Mouse (Mus musculus): ENCODE data around the gene Srcin1. TPM values are rescaled to one million over a fixed set of nuclear protein-coding genes. Genes with fewer than 3 reads are reported as not detected.

Srcin1 gene
- polyA plus RNA-seq, 1 experiment from 2014 or later = 0.33 TPM

DNA sequence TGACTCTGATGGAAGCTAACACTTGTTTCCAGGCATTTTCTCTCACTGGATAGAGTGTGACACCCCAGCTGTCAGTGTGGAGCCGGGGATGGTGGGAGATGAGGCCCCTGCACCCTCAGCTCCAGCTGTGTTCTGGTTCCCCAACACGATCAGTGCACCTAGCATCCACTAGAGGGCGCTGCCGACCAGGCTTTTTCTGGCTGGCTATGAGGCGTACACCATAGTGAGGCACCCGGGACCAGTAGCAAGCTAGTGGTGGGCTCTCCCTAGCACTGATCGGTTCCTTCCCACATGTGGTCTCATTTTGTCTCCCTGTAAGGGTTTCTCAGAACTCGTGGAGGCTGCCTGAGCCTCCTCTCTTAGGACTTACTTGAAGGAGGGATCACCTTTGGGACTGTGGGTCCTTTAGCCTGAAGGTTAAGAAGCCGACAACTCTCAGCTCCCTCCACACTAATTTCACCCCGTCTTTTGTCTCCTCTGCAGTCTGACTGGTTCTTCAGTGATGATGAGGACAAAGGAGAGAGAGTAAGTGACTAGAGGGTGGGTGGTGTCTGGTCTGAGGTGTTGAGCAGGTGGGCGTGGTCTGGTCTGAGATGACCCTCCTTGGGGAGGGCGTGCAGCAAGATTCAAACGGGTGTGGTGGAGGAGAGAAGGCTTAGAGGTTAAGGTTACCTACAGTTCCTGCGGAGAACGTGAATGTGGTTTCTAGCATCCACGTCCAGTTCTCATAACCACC lies 86.2 kb downstream of the Srcin1 start:
- no peak overlapping the region for H3K4me2 ChIP-seq
- H3K9ac ChIP-seq = no peak overlapping the region
- no peaks in the 10 kb centered on the region for H3K27me3 ChIP-seq (replicated peaks)
- peak; percentile 49; the same call in 1 of the 2 replicates for ATAC-seq (ENCODE audit: insufficient read depth, low FRiP score, low read depth)
- WGBS = 39% methylated on average over 16 of the region's 16 CpGs
- H3K4me1 ChIP-seq = no peaks in the 10 kb centered on the region
- no peak overlapping the region for H3K27ac ChIP-seq
- peaks cover 21% of the 10 kb centered on the region for H3K36me3 ChIP-seq
- no peaks in the 10 kb centered on the region for H3K9me3 ChIP-seq
- no peak overlapping the region for H3K4me3 ChIP-seq (replicated peaks)

DNA sequence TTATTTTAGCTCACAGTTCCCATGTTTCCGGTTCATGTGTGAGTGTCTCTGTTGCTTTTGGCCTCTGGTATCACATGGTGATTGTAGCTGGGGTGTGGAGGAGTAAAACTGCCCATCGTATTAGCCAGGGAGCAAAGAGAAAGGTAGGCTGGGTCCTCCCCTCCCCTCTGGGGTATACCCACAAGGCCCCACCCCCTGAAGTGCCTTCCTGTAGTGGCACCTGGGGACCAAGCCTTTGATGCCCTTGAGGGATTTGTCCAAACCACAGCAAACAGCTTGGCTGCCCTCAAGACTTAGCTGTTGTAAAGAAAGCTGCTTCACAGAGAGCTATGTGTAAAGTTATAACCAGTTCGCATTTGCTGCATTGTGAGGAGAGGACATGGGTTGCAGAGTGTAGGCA lies 88.3 kb downstream of the Srcin1 start:
- Histone ChIP-seq H3K4me2 (no peak overlapping the region), H3K9me3 (no peaks in the 10 kb centered on the region), H3K27ac (no peak overlapping the region), H3K9ac (no peak overlapping the region), H3K36me3 (peaks cover 19% of the 10 kb centered on the region), H3K4me3 (replicated peaks) (no peak overlapping the region), H3K4me1 (no peaks in the 10 kb centered on the region), H3K27me3 (replicated peaks) (no peaks in the 10 kb centered on the region)
- ATAC-seq (ENCODE audit: insufficient read depth, low FRiP score, low read depth) = no peak
- WGBS = 83% methylated on average over 3 of the region's 3 CpGs

GRCm38 (mm10) chr11:97485661-97486060 lies 90.3 kb downstream of the Srcin1 start:
- Histone ChIP-seq H3K4me1 (no peaks in the 10 kb centered on the region), H3K4me3 (replicated peaks) (no peak overlapping the region), H3K9me3 (no peaks in the 10 kb centered on the region), H3K4me2 (no peak overlapping the region), H3K27me3 (replicated peaks) (no peaks in the 10 kb centered on the region), H3K36me3 (peaks cover 9% of the 10 kb centered on the region), H3K9ac (no peak overlapping the region), H3K27ac (no peak overlapping the region)
- no peak for ATAC-seq (ENCODE audit: insufficient read depth, low FRiP score, low read depth)
- 82% methylated on average over 8 of the region's 8 CpGs for WGBS

- no peak overlapping the region for H3K4me3 ChIP-seq (replicated peaks)
- no peaks in the 10 kb centered on the region for H3K4me1 ChIP-seq
- peaks cover 38% of the 10 kb centered on the region for H3K36me3 ChIP-seq
- H3K27ac ChIP-seq = no peak overlapping the region
- WGBS = 76% methylated on average over 8 of the region's 8 CpGs
- no peak overlapping the region for H3K4me2 ChIP-seq
- no peaks in the 10 kb centered on the region for H3K9me3 ChIP-seq
- H3K27me3 ChIP-seq (replicated peaks) = no peaks in the 10 kb centered on the region
- no peak overlapping the region for H3K9ac ChIP-seq
- no peak for ATAC-seq (ENCODE audit: insufficient read depth, low FRiP score, low read depth)
These were observed 96.2 kb downstream of the Srcin1 start for GRCm38 (mm10) chr11:97479824-97480223.

- ATAC-seq (ENCODE audit: insufficient read depth, low FRiP score, low read depth) = no peak
- Histone ChIP-seq H3K4me2 (no peak overlapping the region), H3K4me1 (no peaks in the 10 kb centered on the region), H3K9me3 (no peaks in the 10 kb centered on the region), H3K4me3 (replicated peaks) (no peak overlapping the region), H3K36me3 (peaks cover 34% of the 10 kb centered on the region), H3K9ac (no peak overlapping the region), H3K27me3 (replicated peaks) (no peaks in the 10 kb centered on the region), H3K27ac (no peak overlapping the region)
- WGBS = 86% methylated on average over 10 of the region's 10 CpGs
These were observed 96.9 kb downstream of the Srcin1 start for GRCm38 (mm10) chr11:97479085-97479484.

DNA sequence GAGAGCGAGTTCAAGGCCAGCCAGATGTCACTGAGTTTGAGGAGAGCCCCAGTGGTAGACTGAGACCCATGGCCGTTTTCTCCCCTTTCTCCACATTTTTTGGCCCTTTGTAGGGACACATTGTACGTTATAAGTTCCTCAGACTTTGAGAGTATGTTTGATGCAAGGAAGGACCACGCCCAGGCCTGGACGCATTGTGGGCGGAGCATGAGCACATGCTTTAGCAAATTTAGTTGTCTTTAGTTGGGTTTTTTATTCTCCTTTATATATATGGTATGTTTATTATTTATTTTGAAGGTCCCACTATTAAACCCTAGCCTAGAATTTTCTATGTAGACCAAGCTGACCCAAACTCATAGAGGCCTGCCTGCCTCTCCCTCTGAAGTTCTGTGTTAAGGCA lies 97.6 kb downstream of the Srcin1 start:
- Histone ChIP-seq H3K27ac (no peak overlapping the region), H3K4me1 (no peaks in the 10 kb centered on the region), H3K36me3 (peaks cover 34% of the 10 kb centered on the region), H3K4me2 (no peak overlapping the region), H3K9me3 (no peaks in the 10 kb centered on the region), H3K4me3 (replicated peaks) (no peak overlapping the region), H3K27me3 (replicated peaks) (no peaks in the 10 kb centered on the region), H3K9ac (no peak overlapping the region)
- 84% methylated on average over 6 of the region's 6 CpGs for WGBS
- no peak for ATAC-seq (ENCODE audit: insufficient read depth, low FRiP score, low read depth)

- 74% methylated on average over 7 of the region's 7 CpGs for WGBS
These were observed 98.6 kb downstream of the Srcin1 start for GRCm38 (mm10) chr11:97477431-97477830.

GRCm38 (mm10) chr11:97476334-97477095 lies 99.5 kb downstream of the Srcin1 start:
- ATAC-seq (ENCODE audit: insufficient read depth, low FRiP score, low read depth) = no peak
- no peaks in the 10 kb centered on the region for H3K4me1 ChIP-seq
- peaks cover 37% of the 10 kb centered on the region for H3K36me3 ChIP-seq
- WGBS = 62% methylated on average over 8 of the region's 8 CpGs
- no peak overlapping the region for H3K4me2 ChIP-seq
- H3K9me3 ChIP-seq = no peaks in the 10 kb centered on the region
- H3K4me3 ChIP-seq (replicated peaks) = no peak overlapping the region
- no peak overlapping the region for H3K9ac ChIP-seq
- H3K27ac ChIP-seq = no peak overlapping the region
- H3K27me3 ChIP-seq (replicated peaks) = no peaks in the 10 kb centered on the region

More at GRCm38 (mm10) chr11:97477431-97477830, 98.6 kb downstream of the Srcin1 start:
- no peak overlapping the region for H3K9ac ChIP-seq
- no peak for ATAC-seq (ENCODE audit: insufficient read depth, low FRiP score, low read depth)
- peaks cover 31% of the 10 kb centered on the region for H3K36me3 ChIP-seq
- no peaks in the 10 kb centered on the region for H3K9me3 ChIP-seq
- H3K4me3 ChIP-seq (replicated peaks) = no peak overlapping the region
- no peaks in the 10 kb centered on the region for H3K4me1 ChIP-seq
- no peaks in the 10 kb centered on the region for H3K27me3 ChIP-seq (replicated peaks)
- H3K4me2 ChIP-seq = no peak overlapping the region
- H3K27ac ChIP-seq = no peak overlapping the region

GRCm38 (mm10) chr11:97471276-97471675 lies 104.7 kb downstream of the Srcin1 start:
- Histone ChIP-seq H3K4me3 (replicated peaks) (no peak overlapping the region), H3K27me3 (replicated peaks) (no peaks in the 10 kb centered on the region), H3K9ac (no peak overlapping the region), H3K4me2 (no peak overlapping the region), H3K36me3 (peaks cover 52% of the 10 kb centered on the region), H3K9me3 (no peaks in the 10 kb centered on the region), H3K27ac (no peak overlapping the region), H3K4me1 (no peaks in the 10 kb centered on the region)
- no peak for ATAC-seq (ENCODE audit: insufficient read depth, low FRiP score, low read depth)
- WGBS = 83% methylated on average over 6 of the region's 6 CpGs

GRCm38 (mm10) chr11:97469828-97470227 lies 106.2 kb downstream of the Srcin1 start:
- Histone ChIP-seq H3K9ac (no peak overlapping the region), H3K27ac (no peak overlapping the region), H3K27me3 (replicated peaks) (no peaks in the 10 kb centered on the region), H3K4me3 (replicated peaks) (no peak overlapping the region), H3K36me3 (peaks cover 45% of the 10 kb centered on the region), H3K4me2 (no peak overlapping the region), H3K4me1 (no peaks in the 10 kb centered on the region), H3K9me3 (no peaks in the 10 kb centered on the region)
- WGBS = 93% methylated on average over 7 of the region's 7 CpGs
- ATAC-seq (ENCODE audit: insufficient read depth, low FRiP score, low read depth) = no peak; the same call in 1 of the 2 replicates

- WGBS = 48% methylated on average over 14 of the region's 14 CpGs
- H3K4me3 ChIP-seq (replicated peaks) = no peak overlapping the region
- H3K27ac ChIP-seq = no peak overlapping the region
- H3K9me3 ChIP-seq = no peaks in the 10 kb centered on the region
- no peak overlapping the region for H3K9ac ChIP-seq
- no peak overlapping the region for H3K4me2 ChIP-seq
- ATAC-seq (ENCODE audit: insufficient read depth, low FRiP score, low read depth) = peak; percentile 54
- no peaks in the 10 kb centered on the region for H3K27me3 ChIP-seq (replicated peaks)
- H3K4me1 ChIP-seq = no peaks in the 10 kb centered on the region
- H3K36me3 ChIP-seq = peaks cover 55% of the 10 kb centered on the region
These were observed 107.2 kb downstream of the Srcin1 start for GRCm38 (mm10) chr11:97468639-97469287.

Data from stomach, embryonic 15.5 days (tissue).